Mouse (Mus musculus): Measurements from ENCODE around the gene Fxyd1.

Gene Fxyd1

DNA sequence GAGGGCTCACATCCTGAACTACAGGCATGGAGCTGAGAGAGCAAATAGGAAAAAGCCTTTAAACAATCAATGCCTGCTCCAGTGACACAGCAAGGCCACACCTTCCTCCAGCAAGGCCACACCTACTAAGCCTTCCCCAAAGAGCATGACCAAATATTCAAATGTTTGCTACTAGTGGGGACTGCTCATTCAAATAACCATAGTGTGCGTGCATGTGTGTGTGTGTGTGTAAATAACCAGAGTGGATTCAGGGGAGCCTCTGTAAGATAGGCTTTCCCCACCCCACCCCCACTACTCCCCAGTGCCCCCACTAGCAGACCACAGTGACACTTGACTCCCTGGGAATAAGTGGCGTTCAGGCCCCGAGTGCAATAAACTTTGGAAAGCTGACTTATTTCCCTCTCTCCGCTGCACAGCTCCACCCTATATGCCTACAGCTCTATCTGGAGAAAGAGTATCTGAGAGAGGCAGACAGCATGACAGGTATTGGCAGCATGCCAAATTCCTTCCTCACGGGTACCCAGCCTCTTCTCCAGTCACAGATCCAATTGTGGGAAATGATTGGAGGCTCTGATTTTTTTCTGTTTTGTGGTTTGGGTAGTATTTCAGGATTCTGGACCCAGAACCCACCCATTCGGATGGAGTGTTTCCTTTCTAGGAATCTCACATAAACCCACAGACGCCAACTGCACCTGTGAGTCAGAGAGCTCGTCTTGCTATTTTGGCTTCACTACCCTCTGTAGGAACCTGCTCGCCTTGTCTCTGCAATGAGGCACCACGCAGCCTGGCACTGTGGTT lies 39.7 kb downstream of the Fxyd1 start:
- DNase-seq (ENCODE audit: low spot score) = peak; percentile 38

GRCm38 (mm10) chr7:31012971-31013370 lies 44.0 kb downstream of the Fxyd1 start:
- DNase-seq (ENCODE audit: low spot score) = no peak

- peak; percentile 11 for DNase-seq (ENCODE audit: low spot score)
Observed at GRCm38 (mm10) chr7:31008889-31009288, 48.1 kb downstream of the Fxyd1 start.

DNA sequence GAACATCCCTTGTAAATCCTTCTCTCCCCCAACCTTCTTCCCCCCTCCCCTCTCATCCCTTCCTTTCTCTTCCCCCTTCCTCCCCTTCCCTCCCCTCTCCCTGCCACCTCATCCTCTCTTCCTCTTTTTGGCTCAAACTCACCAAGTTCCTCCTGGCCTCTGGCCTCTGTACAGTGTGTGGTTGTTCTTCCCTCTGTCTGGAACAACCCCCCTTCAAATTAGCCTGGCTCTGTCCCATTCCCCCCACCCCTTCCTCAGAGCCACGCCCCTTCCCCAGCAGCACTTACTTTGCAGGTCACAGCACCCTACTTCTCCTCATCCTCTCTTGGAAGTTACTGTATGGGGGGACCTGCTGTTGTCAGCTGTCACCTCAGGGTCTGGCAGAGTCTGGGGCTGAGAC lies 48.8 kb downstream of the Fxyd1 start:
- no peak for DNase-seq (ENCODE audit: low spot score)

GRCm38 (mm10) chr7:31007775-31008174 lies 49.2 kb downstream of the Fxyd1 start:
- DNase-seq (ENCODE audit: low spot score) = no peak

GRCm38 (mm10) chr7:31002650-31003049 lies 54.3 kb downstream of the Fxyd1 start:
- DNase-seq (ENCODE audit: low spot score) = no peak

Measured in urinary bladder, postnatal 25 days (tissue).